Mouse (Mus musculus) olfactory bulb, adult 2 months (tissue): ENCODE measurements around the gene Lifr. TPM values are rescaled to one million over a fixed set of nuclear protein-coding genes. Genes with fewer than 3 reads are reported as not detected.

Source experiments
- H3K27ac ChIP-seq: fragments of 200-500 bp; 2 replicates; pipeline ENCODE4 v1.5.1; 2012; ENCODE audit warnings: low read depth, low read length; ENCODE audit not compliant: insufficient read depth
- H3K4me1 ChIP-seq: fragments of 200-500 bp; 2 replicates; pipeline ENCODE4 v1.6.1; 2012; ENCODE audit warnings: low read length; ENCODE audit not compliant: control insufficient read depth, insufficient read depth
- H3K4me3 ChIP-seq: fragments of 200-500 bp; 2 replicates; pipeline ENCODE4 v1.5.1; 2012; ENCODE audit warnings: mild to moderate bottlenecking, low read depth, low read length, moderate library complexity; ENCODE audit not compliant: insufficient read depth
- CTCF ChIP-seq: fragments of 200-500 bp; IDR thresholded peaks from 2 replicates; pipeline ENCODE4 v1.5.1; 2012; ENCODE audit warnings: low read depth, mild to moderate bottlenecking, low read length, moderate library complexity; ENCODE audit not compliant: insufficient read depth
- POLR2A ChIP-seq: fragments of 200-500 bp; IDR thresholded peaks from 2 replicates; pipeline ENCODE4 v1.6.1; 2012; ENCODE audit warnings: mild to moderate bottlenecking, low read depth, low read length, moderate library complexity; ENCODE audit not compliant: insufficient read depth
- WGBS: fragments of 180-500 bp; shearing (Covaris S2); methylation state at CpG from one replicate; pipeline ENCODE4 v1.1.7; 2018; 5-methylcytosine and 5-hydroxymethylcytosine counted together
- polyA plus RNA-seq: library from polyadenylated mRNA; stranded (reverse); fragments of >200 nt; gene quantifications from 2 replicates; pipeline ENCODE4 v1.2.4, GENCODE M21; 2012; ENCODE audit warnings: low replicate concordance; ENCODE audit not compliant: missing spikeins, insufficient read depth, insufficient read length

The Lifr gene
- not detected in 2 replicates for polyA plus RNA-seq

- 83% methylated on average over 8 of the region's 8 CpGs for WGBS
- Histone ChIP-seq H3K27ac (no peak within 1 kb of the TSS), H3K4me1 (no peaks in the 10 kb centered on the region), H3K4me3 (no peak within 1 kb of the TSS)
- no peak for TF ChIP-seq POLR2A
- TF ChIP-seq CTCF: no peak
Measured at GRCm38 (mm10) chr15:7090211-7090765, at the start of gene Lifr. Lifr (plus strand) TSS chr15:7090614.

GRCm38 (mm10) chr15:7044081-7044749 lies 46.2 kb upstream of the Lifr start:
- WGBS: 82% methylated on average over 11 of the region's 11 CpGs
- Histone ChIP-seq H3K4me3 (no peak overlapping the region), H3K27ac (no peak overlapping the region), H3K4me1 (0 out of 2 replicates have a peak, but pooled peaks cover 2% of the 10 kb centered on the region)
- TF ChIP-seq CTCF: no peak
- no peak for TF ChIP-seq POLR2A

GRCm38 (mm10) chr15:7045056-7045455 lies 45.4 kb upstream of the Lifr start:
- WGBS: 95% methylated on average over 4 of the region's 4 CpGs
- no peak for TF ChIP-seq CTCF
- TF ChIP-seq POLR2A: no peak
- no peak overlapping the region for H3K27ac ChIP-seq

GRCm38 (mm10) chr15:7047931-7048330 lies 42.5 kb upstream of the Lifr start:
- H3K4me3 ChIP-seq: no peak overlapping the region
- no peak overlapping the region for H3K27ac ChIP-seq
- 0 out of 2 replicates have a peak, but pooled peaks cover 2% of the 10 kb centered on the region for H3K4me1 ChIP-seq
- TF ChIP-seq CTCF: no peak
- no peak for TF ChIP-seq POLR2A
- WGBS: 41% methylated on average over 3 of the region's 3 CpGs

More at GRCm38 (mm10) chr15:7045056-7045455, 45.4 kb upstream of the Lifr start:
- Histone ChIP-seq H3K4me3 (no peak overlapping the region), H3K4me1 (0 out of 2 replicates have a peak, but pooled peaks cover 2% of the 10 kb centered on the region)

DNA sequence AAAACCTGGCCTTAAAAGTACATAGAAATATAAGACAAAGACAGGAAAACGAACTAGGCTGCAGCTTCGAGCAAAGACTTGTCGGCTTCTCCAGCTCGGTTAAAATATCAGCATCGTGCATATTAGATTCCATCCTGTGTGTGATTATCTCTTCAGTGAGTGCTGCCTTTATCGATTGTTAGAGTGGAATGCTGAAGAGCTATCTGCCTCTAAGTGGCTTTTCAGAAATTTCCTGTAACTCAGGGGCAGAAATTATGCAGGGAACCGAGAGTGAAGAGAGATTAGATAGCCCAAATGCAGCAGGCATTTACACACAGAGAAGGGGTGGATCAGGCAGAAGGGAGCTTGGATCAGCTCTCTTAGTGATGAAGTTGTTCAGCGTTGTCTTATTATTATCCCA lies 41.5 kb upstream of the Lifr start:
- TF ChIP-seq CTCF (no peak), POLR2A (no peak)
- 0 out of 2 replicates have a peak, but pooled peaks cover 2% of the 10 kb centered on the region for H3K4me1 ChIP-seq
- WGBS: 44% methylated on average over 8 of the region's 8 CpGs
- no peak overlapping the region for H3K4me3 ChIP-seq
- no peak overlapping the region for H3K27ac ChIP-seq

DNA sequence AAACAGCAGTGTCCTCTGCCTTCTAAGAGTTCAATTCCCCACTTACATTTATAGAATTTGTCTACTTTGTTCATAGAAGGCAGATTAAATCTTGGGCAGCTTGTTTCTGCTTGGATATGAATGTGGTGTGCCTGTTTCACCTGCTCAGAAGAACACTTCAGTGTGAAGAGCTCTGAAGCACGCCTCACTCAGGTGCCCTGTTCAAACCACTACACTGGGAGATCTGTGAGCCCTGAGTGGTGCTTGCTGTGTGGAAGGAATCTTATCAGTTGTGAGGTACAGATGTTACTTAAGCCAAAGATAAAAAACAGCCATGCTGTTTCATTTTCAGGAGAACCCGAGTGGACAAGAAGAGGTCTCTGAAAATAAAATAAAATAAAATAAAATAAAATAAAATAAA lies 38.7 kb upstream of the Lifr start:
- TF ChIP-seq POLR2A (no peak), CTCF (no peak)
- H3K4me3 ChIP-seq: no peak overlapping the region
- WGBS: 96% methylated on average over 2 of the region's 2 CpGs
- 0 out of 2 replicates have a peak, but pooled peaks cover 2% of the 10 kb centered on the region for H3K4me1 ChIP-seq
- H3K27ac ChIP-seq: no peak overlapping the region

- 0 out of 2 replicates have a peak, but pooled peaks cover 2% of the 10 kb centered on the region for H3K4me1 ChIP-seq
- 95% methylated on average over 2 of the region's 2 CpGs for WGBS
- TF ChIP-seq POLR2A (no peak), CTCF (no peak)
- H3K4me3 ChIP-seq: no peak overlapping the region
- H3K27ac ChIP-seq: no peak overlapping the region
Measured at GRCm38 (mm10) chr15:7052117-7052516, 38.3 kb upstream of the Lifr start.

GRCm38 (mm10) chr15:7056851-7057250 lies 33.6 kb upstream of the Lifr start:
- Histone ChIP-seq H3K4me1 (no peaks in the 10 kb centered on the region), H3K4me3 (no peak overlapping the region), H3K27ac (no peak overlapping the region)
- 51% methylated on average over 3 of the region's 3 CpGs for WGBS
- TF ChIP-seq POLR2A (no peak), CTCF (no peak)

GRCm38 (mm10) chr15:7060522-7060921 lies 29.9 kb upstream of the Lifr start:
- 0 out of 2 replicates have a peak, but pooled peaks cover 6% of the 10 kb centered on the region for H3K4me1 ChIP-seq
- 67% methylated on average over 2 of the region's 2 CpGs for WGBS
- no peak overlapping the region for H3K4me3 ChIP-seq
- TF ChIP-seq POLR2A: no peak
- no peak for TF ChIP-seq CTCF
- no peak overlapping the region for H3K27ac ChIP-seq
